Mouse (Mus musculus): ENCODE measurements at regions not wholly inside any gene's neighbourhood (a gene's known extent, or its start where the extent isn't known, plus 50 kb on each side); places are given as distances from the start of the nearest gene placed in this dataset.

- DNase-seq (ENCODE audit: low read depth): peak; percentile 84
Observed at GRCm38 (mm10) chr2:84549626-84550025, 73.1 kb upstream of the Tfpi start.

DNA sequence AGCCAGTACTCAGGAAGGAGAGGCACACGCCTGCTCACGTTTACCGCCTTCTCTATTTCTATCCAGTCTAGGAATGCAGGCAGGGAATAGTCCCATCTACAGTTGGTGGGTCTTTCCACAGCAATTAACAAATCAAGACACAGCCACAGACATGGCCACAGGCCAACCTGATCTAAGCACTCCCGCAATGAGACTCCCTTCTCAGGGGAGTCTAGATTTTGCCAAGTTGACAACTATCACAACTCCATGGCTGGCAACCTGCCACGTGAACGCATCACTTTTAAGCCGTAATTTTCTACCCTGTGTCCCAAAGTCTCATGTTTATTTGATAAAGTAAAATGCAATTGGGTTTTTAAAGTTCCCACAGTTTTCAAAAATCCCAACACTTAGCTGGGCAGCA, 72.0 kb upstream of the Tfpi start:
- DNase-seq (ENCODE audit: low read depth): no peak

- DNase-seq (ENCODE audit: low read depth): no peak
Observed at GRCm38 (mm10) chr2:84545676-84546075, 69.1 kb upstream of the Tfpi start.

- DNase-seq (ENCODE audit: low read depth): no peak
Observed at GRCm38 (mm10) chr2:84544739-84545138, 68.2 kb upstream of the Tfpi start.

DNA sequence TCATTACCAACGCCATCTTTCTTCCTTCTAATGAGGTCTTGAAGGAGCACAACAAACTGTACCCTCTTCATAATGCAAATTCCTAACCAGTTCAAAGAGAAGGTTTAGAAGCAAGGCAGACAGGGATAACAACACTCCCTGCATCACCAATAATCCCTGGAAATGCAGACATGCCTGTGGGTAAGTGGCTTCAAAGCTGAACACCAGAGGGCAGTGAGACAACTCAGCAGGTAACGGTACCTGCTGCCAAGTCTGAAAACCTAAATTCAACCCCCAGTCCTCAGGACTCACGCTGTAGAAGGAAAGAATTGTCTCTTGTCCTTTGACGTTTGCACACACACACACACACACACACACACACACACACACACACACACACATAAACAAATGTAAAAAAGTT, 67.6 kb upstream of the Tfpi start:
- no peak for DNase-seq (ENCODE audit: low read depth)

GRCm38 (mm10) chr2:84541440-84541839, 64.9 kb upstream of the Tfpi start:
- no peak for DNase-seq (ENCODE audit: low read depth)

DNA sequence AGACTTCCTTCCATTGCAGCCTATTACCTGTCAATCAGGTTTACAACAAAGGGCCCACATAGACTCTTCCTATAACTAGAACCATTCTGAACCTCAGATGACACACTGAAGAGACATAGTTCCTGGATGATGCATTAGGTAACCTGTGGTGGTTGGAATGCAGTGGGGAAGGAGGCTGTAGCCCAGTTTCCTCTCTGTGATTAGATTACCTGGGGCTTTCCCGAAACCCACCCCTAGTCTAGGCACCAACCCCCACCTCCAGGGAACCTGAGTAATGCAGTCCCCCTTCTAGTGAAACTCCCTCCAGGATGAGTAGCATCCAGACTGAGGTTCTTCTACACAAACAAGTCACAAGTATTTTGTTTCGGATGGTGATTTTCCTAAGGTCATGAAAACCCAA, 62.5 kb upstream of the Tfpi start:
- DNase-seq (ENCODE audit: low read depth): no peak

GRCm38 (mm10) chr2:84537957-84538356, 61.4 kb upstream of the Tfpi start:
- DNase-seq (ENCODE audit: low read depth): no peak

DNA sequence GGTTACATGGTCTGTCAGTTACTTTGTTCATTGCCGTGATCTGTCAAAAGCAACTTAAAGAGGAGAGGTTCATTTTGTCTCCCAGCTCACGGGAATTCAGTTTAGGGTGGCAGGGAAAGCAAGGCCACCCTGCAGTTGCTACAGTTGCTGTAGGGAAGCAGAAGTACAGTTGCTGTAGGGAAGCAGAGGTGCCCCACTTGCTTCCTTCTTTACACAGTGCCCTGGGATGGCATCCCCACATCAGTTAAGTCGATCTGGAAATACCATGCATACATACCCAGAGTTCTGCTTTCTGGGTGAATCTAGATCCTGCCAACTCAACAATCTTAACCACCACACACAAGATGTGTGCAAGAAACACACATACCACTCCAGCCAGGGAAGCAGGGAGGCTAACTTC, 54.6 kb upstream of the Tfpi start:
- no peak for DNase-seq (ENCODE audit: low read depth)

- peak; percentile 33 for DNase-seq (ENCODE audit: low read depth)
Observed at GRCm38 (mm10) chr2:84528847-84529775, 52.5 kb upstream of the Tfpi start.

Measured in fibroblast of lung, adult 2 months (primary cell).